Mouse (Mus musculus): ENCODE data around the gene Rps21. TPM values are rescaled to one million over a fixed set of nuclear protein-coding genes. Genes with fewer than 3 reads are reported as not detected.

Rps21 gene
- total RNA-seq (2021), result 100 to 1,000 TPM; 648 to 660 TPM

- intact Hi-C loops (cut with DNase I), result loop anchor here (1.0 to 10.0 kb wide), 3 partner anchors 86 to 342 kb away; partner anchors contain the start of genes Adrm1 and Mtg2
- peak; percentile 95 to 100 for DNase-seq (ENCODE audit: low spot score in 2 of 2)
These were observed at the start of gene Rps21 for GRCm38 (mm10) chr2:180257001-180257521. Gene Rps21, plus strand, starts transcription at chr2:180257377.

- intact Hi-C loops (cut with DNase I), result loop anchor here (1.0 to 10.0 kb wide), 2 partner anchors 43 to 137 kb away; no protein-coding TSS in a partner anchor
- no peak for DNase-seq (ENCODE audit: low spot score in 2 of 2)
These were observed 49.3 kb upstream of the Rps21 start for GRCm38 (mm10) chr2:180207840-180208239.

GRCm38 (mm10) chr2:180208976-180209375, 48.2 kb upstream of the Rps21 start:
- no peak for DNase-seq (ENCODE audit: low spot score in 2 of 2)
- intact Hi-C loops (cut with DNase I), result loop anchor here (1.0 to 10.0 kb wide), 2 partner anchors 42 to 136 kb away; no protein-coding TSS in a partner anchor

DNA sequence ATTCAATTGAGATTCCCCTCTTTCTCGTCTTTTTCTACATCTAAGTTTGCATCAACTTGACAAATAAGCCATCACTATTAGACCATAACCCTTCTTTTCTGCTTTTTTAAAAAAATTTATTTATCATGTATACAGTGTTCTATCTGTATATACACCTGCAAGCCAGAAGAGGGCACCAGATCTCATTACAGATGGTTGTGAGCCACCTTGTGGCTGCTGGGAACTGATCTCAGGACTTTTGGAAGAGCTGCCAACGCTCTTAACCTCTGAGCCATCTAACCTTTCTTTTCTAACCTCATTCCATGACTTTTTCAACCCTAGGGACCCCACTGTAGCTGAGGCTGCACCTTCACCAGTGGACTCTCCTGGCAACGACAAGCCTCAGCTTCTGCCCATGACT, 44.9 kb upstream of the Rps21 start:
- intact Hi-C loops (cut with DNase I), result no loop called here
- no peak for DNase-seq (ENCODE audit: low spot score in 2 of 2)

- DNase-seq (ENCODE audit: low spot score in 2 of 2), result no peak
- intact Hi-C loops (cut with DNase I), result no loop called here
These were observed 42.7 kb upstream of the Rps21 start for GRCm38 (mm10) chr2:180214352-180214978.

GRCm38 (mm10) chr2:180215011-180215461, 42.1 kb upstream of the Rps21 start:
- DNase-seq (ENCODE audit: low spot score in 2 of 2), result no peak
- intact Hi-C loops (cut with DNase I), result no loop called here

DNA sequence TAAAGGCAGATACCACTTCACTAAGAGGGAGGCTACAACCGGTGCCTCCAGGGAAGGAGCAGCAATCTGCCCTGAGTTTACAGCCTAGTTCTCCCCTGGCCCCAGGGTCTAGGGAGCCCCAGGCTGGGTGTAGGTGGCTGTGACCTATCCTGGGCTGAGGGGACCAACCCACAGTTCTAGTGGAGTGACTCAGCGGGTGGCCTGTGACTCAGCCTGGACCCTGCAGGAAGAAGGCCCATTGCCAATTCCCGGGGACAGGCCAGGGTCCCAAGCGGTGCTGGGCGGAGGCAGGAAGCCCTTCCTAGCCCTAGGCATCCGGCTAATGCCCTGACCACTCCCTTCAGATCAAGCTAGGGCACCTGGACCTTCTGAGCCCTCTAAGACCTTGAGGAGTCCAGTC, 41.2 kb upstream of the Rps21 start:
- intact Hi-C loops (cut with DNase I), result no loop called here
- no peak for DNase-seq (ENCODE audit: low spot score in 2 of 2)

DNA sequence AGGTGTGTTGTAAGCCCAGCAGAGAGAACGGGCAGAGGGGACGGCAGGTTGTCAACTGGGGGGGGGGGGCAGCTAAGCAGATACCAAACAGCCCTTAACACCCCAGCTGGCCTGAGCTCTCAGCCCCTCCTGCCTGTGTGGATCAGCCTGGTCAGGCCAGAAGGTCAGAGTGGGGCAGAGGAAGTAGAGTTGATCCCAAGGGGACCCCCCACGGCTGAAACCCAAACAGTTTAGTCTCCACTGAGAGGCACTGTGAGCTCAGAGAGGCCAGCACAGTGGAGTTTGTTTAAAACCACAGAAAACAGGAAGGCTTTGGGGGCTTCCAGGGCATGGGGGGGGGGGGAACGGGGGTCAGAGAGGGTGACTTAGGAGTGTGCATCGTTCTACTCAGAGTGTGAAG, 40.3 kb upstream of the Rps21 start:
- intact Hi-C loops (cut with DNase I), result no loop called here
- DNase-seq (ENCODE audit: low spot score in 2 of 2), result no peak

- intact Hi-C loops (cut with DNase I), result no loop called here
- DNase-seq (ENCODE audit: low spot score in 2 of 2), result no peak
These were observed 39.6 kb upstream of the Rps21 start for GRCm38 (mm10) chr2:180217587-180217986.

DNA sequence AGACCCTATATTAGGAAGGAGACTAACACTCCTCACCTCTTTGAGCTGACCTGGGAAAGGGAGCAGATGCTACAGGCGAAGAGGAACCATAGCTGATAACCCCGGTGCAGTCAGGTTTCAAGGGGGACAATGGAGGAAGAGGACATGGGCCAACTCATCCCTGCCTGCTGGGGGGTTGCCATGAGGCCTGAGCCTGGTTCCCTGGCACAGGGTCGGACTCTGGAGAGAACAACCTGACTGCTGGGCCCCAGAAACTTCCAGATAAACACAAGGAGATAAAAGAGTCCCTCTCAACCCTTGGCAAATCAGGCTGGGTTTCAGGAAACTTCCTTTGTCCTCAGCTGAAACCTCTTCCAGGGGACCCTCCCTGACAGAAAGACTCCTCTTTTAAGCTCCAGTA, 38.9 kb upstream of the Rps21 start:
- intact Hi-C loops (cut with DNase I), result no loop called here

GRCm38 (mm10) chr2:180218677-180219076, 38.5 kb upstream of the Rps21 start:
- intact Hi-C loops (cut with DNase I), result no loop called here
- DNase-seq (ENCODE audit: low spot score in 2 of 2), result no peak

More for the DNA sequence above, 38.9 kb upstream of the Rps21 start:
- DNase-seq (ENCODE audit: low spot score in 2 of 2), result no peak

- intact Hi-C loops (cut with DNase I), result no loop called here
- DNase-seq (ENCODE audit: low spot score in 2 of 2), result no peak
These were observed 37.8 kb upstream of the Rps21 start for GRCm38 (mm10) chr2:180219145-180219943.

DNA sequence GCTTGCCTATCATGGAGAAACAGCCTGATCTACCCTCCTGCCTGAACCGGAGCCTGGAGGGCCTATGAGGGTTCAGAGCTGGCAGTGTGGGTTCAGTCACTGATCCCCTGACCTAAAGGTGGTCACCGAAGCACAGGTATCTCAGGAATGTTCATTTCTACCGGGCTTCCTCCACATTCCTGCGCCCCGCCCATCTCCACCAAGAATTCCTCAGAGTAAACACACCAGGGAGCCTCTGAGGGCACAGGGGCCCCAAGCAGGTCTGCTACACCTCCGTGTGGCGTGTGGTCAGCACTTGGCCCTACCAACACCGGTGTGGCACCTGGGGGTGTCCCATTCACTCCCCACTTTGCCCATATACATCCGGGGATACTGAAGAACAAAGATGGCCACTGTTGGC, 37.0 kb upstream of the Rps21 start:
- intact Hi-C loops (cut with DNase I), result no loop called here
- no peak for DNase-seq (ENCODE audit: low spot score in 2 of 2)

GRCm38 (mm10) chr2:180221051-180221450, 36.1 kb upstream of the Rps21 start:
- intact Hi-C loops (cut with DNase I), result no loop called here
- no peak for DNase-seq (ENCODE audit: low spot score in 2 of 2)

- DNase-seq (ENCODE audit: low spot score in 2 of 2), result no peak
- intact Hi-C loops (cut with DNase I), result no loop called here
These were observed 34.9 kb upstream of the Rps21 start for GRCm38 (mm10) chr2:180222250-180222649.

DNA sequence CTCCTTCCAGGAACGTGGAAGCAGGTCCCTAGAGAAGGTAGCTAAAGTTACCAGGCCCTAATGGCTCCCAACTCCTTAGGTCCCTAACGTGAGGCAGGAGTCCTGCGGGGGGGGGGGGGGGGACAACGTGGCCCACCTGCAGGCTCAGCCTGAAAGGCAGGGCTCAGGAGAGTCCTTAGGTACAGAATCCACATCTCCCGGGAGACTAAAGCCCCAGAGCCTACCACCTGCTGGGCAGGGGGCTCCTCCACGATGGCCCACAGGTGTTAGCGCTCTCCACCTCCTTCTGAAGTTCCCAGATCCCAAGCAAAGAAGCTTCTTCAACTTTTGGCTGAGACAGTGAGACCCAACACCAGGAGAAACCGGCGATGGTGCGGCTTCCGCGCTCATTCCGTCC, 32.5 kb upstream of the Rps21 start:
- no peak for DNase-seq (ENCODE audit: low spot score in 2 of 2)
- intact Hi-C loops (cut with DNase I), result no loop called here

GRCm38 (mm10) chr2:180225044-180225761, 32.0 kb upstream of the Rps21 start:
- no peak for DNase-seq (ENCODE audit: low spot score in 2 of 2)
- intact Hi-C loops (cut with DNase I), result no loop called here

GRCm38 (mm10) chr2:180225762-180226378, 31.3 kb upstream of the Rps21 start, which contains the start of gene Lama5:
Gene Lama5, minus strand, starts transcription at chr2:180225859.
- intact Hi-C loops (cut with DNase I), result no loop called here
- DNase-seq (ENCODE audit: low spot score in 2 of 2), result no peak

DNA sequence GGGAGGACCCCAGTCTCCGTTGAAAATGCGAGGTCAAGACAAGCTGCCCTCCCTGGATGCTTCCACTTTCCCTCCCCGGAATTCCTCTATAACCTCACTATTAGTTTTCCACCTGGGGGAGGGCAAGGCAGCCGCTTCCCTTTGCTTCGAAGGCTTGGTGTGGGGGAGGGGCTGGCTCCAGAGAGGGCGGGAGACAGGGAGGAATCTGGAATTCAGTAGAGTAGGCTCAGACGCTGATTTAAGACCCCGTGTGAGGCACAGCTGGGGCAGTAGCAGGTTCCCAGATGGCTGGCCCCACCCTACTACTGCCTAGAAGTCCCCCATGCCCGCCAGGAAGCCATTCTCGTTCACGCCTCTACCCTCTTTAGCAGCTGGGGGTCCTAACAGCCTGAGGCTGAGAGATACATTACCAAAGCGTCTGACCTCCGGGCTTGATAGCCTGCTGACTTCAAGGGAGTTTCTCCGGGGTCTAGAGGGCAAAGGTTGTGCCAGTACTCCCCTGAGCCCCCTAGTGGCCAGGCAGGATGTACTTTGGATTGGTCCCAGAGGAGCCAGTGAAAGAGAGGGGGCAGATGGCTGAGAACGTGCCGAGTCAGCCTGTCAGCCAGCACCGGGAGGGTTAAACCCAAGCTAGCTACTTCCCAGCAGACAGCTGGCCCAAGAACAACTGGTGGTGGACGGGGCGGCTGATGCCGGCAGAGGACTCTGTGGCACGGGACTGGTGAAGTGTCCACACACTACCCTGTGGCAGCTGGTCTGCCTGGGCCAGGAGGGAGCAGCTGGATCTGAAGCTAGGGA, 29.7 kb upstream of the Rps21 start:
- intact Hi-C loops (cut with DNase I), result no loop called here
- no peak for DNase-seq (ENCODE audit: low spot score in 2 of 2)

Data from left cerebral cortex, postnatal 25 days (tissue).